Mouse (Mus musculus): ENCODE results near the gene Lamp2. TPM values are rescaled to one million over a fixed set of nuclear protein-coding genes. Genes with fewer than 3 reads are reported as not detected.
A peak's percentile ranks its signal among the peaks of the same experiment; 100 is the strongest.

The Lamp2 gene
- polyA plus RNA-seq, 1 experiment from 2014 or later: 83.0 TPM

GRCm38 (mm10) chrX:38463160-38463559 is 6.9 kb upstream of the Lamp2 start:
- Histone ChIP-seq H3K9me3 (ENCODE audit: control insufficient read depth, low read length) (no peaks in the 10 kb centered on the region), H3K4me2 (ENCODE audit: low read depth, low read length, severe bottlenecking) (no peak overlapping the region), H3K4me3 (ENCODE audit: low read depth, low read length) (no peak overlapping the region), H3K27ac (ENCODE audit: low read depth, low read length) (no peak overlapping the region), H3K9ac (ENCODE audit: low read length) (no peak overlapping the region), H3K27me3 (ENCODE audit: control insufficient read depth, insufficient read depth, low read length) (no peaks in the 10 kb centered on the region), H3K4me1 (replicated peaks; ENCODE audit: control insufficient read depth, insufficient read depth, low read length) (no peaks in the 10 kb centered on the region), H3K36me3 (ENCODE audit: control insufficient read depth, insufficient read depth, low read length) (no peaks in the 10 kb centered on the region)
- no peak for ATAC-seq (replicated peaks; ENCODE audit: low FRiP score)
- WGBS: 88% methylated on average over 2 of the region's 2 CpGs
- no peak for DNase-seq (ENCODE audit: low spot score)

DNA sequence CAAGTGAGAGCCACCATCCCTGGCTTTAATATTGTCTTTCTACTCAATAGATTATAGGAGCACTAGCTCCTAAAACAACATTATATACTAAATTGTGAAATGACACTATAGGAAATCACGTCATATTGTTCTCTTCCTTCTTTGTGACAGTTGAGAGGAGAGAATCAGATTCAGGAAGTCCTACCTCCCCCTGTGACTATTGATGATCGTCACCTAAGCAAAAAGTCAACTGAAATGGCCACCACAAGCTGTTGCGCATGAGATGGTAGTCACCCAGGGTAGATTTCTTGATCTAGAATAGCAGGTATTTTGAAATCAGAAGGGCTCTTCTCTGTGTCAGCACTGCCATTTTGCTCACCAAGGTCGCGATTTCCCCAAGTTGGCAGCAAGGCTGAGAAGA is 5.8 kb upstream of the Lamp2 start:
- ATAC-seq (replicated peaks; ENCODE audit: low FRiP score) (no peak), DNase-seq (ENCODE audit: low spot score) (no peak)
- no peaks in the 10 kb centered on the region for H3K27me3 ChIP-seq (ENCODE audit: control insufficient read depth, insufficient read depth, low read length)
- no peak overlapping the region for H3K4me2 ChIP-seq (ENCODE audit: low read depth, low read length, severe bottlenecking)
- no peak overlapping the region for H3K9ac ChIP-seq (ENCODE audit: low read length)
- no peaks in the 10 kb centered on the region for H3K36me3 ChIP-seq (ENCODE audit: control insufficient read depth, insufficient read depth, low read length)
- H3K27ac ChIP-seq (ENCODE audit: low read depth, low read length): no peak overlapping the region
- H3K4me3 ChIP-seq (ENCODE audit: low read depth, low read length): no peak overlapping the region
- no peaks in the 10 kb centered on the region for H3K9me3 ChIP-seq (ENCODE audit: control insufficient read depth, low read length)
- H3K4me1 ChIP-seq (replicated peaks; ENCODE audit: control insufficient read depth, insufficient read depth, low read length): no peaks in the 10 kb centered on the region
- 95% methylated on average over 5 of the region's 5 CpGs for WGBS

- H3K9me3 ChIP-seq (ENCODE audit: control insufficient read depth, low read length): no peaks in the 10 kb centered on the region
- H3K36me3 ChIP-seq (ENCODE audit: control insufficient read depth, insufficient read depth, low read length): no peaks in the 10 kb centered on the region
- H3K4me2 ChIP-seq (ENCODE audit: low read depth, low read length, severe bottlenecking): no peak overlapping the region
- no peaks in the 10 kb centered on the region for H3K4me1 ChIP-seq (replicated peaks; ENCODE audit: control insufficient read depth, insufficient read depth, low read length)
- no peak for ATAC-seq (replicated peaks; ENCODE audit: low FRiP score)
- DNase-seq (ENCODE audit: low spot score): no peak
- H3K9ac ChIP-seq (ENCODE audit: low read length): no peak overlapping the region
- no peaks in the 10 kb centered on the region for H3K27me3 ChIP-seq (ENCODE audit: control insufficient read depth, insufficient read depth, low read length)
- H3K27ac ChIP-seq (ENCODE audit: low read depth, low read length): no peak overlapping the region
- 76% methylated on average over 3 of the region's 3 CpGs for WGBS
- no peak overlapping the region for H3K4me3 ChIP-seq (ENCODE audit: low read depth, low read length)
Observed at GRCm38 (mm10) chrX:38460887-38461286, 4.6 kb upstream of the Lamp2 start.

DNA sequence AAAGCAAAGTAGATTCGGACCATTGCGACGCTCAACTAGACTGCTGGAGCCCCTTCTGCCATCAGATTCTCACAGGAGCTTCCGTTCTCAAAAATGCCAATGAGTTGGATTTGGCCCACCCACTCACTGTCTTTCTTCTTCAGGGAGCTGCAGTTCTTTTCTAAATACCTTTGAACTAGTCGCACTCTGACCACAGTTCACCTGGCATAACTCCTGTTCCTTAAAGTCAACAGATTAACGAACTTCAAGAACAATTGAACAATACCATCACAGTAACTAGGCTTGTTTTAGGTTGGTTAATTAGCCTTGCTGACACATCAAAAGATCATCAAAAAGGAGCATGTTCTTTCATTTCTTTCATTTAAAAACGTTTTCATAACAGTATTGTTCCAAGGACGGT is 2.8 kb upstream of the Lamp2 start:
- no peak for ATAC-seq (replicated peaks; ENCODE audit: low FRiP score)
- DNase-seq (ENCODE audit: low spot score): no peak
- H3K4me3 ChIP-seq (ENCODE audit: low read depth, low read length): no peak overlapping the region
- no peaks in the 10 kb centered on the region for H3K36me3 ChIP-seq (ENCODE audit: control insufficient read depth, insufficient read depth, low read length)
- H3K27me3 ChIP-seq (ENCODE audit: control insufficient read depth, insufficient read depth, low read length): no peaks in the 10 kb centered on the region
- no peaks in the 10 kb centered on the region for H3K4me1 ChIP-seq (replicated peaks; ENCODE audit: control insufficient read depth, insufficient read depth, low read length)
- no peaks in the 10 kb centered on the region for H3K9me3 ChIP-seq (ENCODE audit: control insufficient read depth, low read length)
- WGBS: 81% methylated on average over 8 of the region's 8 CpGs
- no peak overlapping the region for H3K4me2 ChIP-seq (ENCODE audit: low read depth, low read length, severe bottlenecking)
- no peak overlapping the region for H3K9ac ChIP-seq (ENCODE audit: low read length)
- H3K27ac ChIP-seq (ENCODE audit: low read depth, low read length): no peak overlapping the region

- H3K27ac ChIP-seq (ENCODE audit: low read depth, low read length): no peak overlapping the region
- no peaks in the 10 kb centered on the region for H3K27me3 ChIP-seq (ENCODE audit: control insufficient read depth, insufficient read depth, low read length)
- H3K4me2 ChIP-seq (ENCODE audit: low read depth, low read length, severe bottlenecking): no peak overlapping the region
- no peaks in the 10 kb centered on the region for H3K36me3 ChIP-seq (ENCODE audit: control insufficient read depth, insufficient read depth, low read length)
- 35% methylated on average over 3 of the region's 3 CpGs for WGBS
- DNase-seq (ENCODE audit: low spot score): no peak
- H3K4me1 ChIP-seq (replicated peaks; ENCODE audit: control insufficient read depth, insufficient read depth, low read length): no peaks in the 10 kb centered on the region
- H3K4me3 ChIP-seq (ENCODE audit: low read depth, low read length): no peak overlapping the region
- H3K9ac ChIP-seq (ENCODE audit: low read length): no peak overlapping the region
- H3K9me3 ChIP-seq (ENCODE audit: control insufficient read depth, low read length): no peaks in the 10 kb centered on the region
- ATAC-seq (replicated peaks; ENCODE audit: low FRiP score): peak; percentile 29
Observed at GRCm38 (mm10) chrX:38456635-38457006, 367 bp upstream of the Lamp2 start.

GRCm38 (mm10) chrX:38455474-38455873 is 780 bp downstream of the Lamp2 start:
- H3K27ac ChIP-seq (ENCODE audit: low read depth, low read length): no peak overlapping the region
- H3K27me3 ChIP-seq (ENCODE audit: control insufficient read depth, insufficient read depth, low read length): no peaks in the 10 kb centered on the region
- ATAC-seq (replicated peaks; ENCODE audit: low FRiP score): 0 out of 2 replicates have a peak, but pooled peaks have one; percentile 7
- peak overlapping the region; percentile 67 for H3K9ac ChIP-seq (ENCODE audit: low read length)
- H3K4me2 ChIP-seq (ENCODE audit: low read depth, low read length, severe bottlenecking): peak overlapping the region; percentile 54
- no peaks in the 10 kb centered on the region for H3K4me1 ChIP-seq (replicated peaks; ENCODE audit: control insufficient read depth, insufficient read depth, low read length)
- H3K36me3 ChIP-seq (ENCODE audit: control insufficient read depth, insufficient read depth, low read length): no peaks in the 10 kb centered on the region
- H3K9me3 ChIP-seq (ENCODE audit: control insufficient read depth, low read length): no peaks in the 10 kb centered on the region
- H3K4me3 ChIP-seq (ENCODE audit: low read depth, low read length): peak overlapping the region; percentile 57
- 17% methylated on average over 7 of the region's 7 CpGs for WGBS
- DNase-seq (ENCODE audit: low spot score): no peak

GRCm38 (mm10) chrX:38454900-38455299 is 1.4 kb downstream of the Lamp2 start:
- Histone ChIP-seq H3K9me3 (ENCODE audit: control insufficient read depth, low read length) (no peaks in the 10 kb centered on the region), H3K36me3 (ENCODE audit: control insufficient read depth, insufficient read depth, low read length) (no peaks in the 10 kb centered on the region), H3K4me1 (replicated peaks; ENCODE audit: control insufficient read depth, insufficient read depth, low read length) (no peaks in the 10 kb centered on the region), H3K4me2 (ENCODE audit: low read depth, low read length, severe bottlenecking) (peak overlapping the region; percentile 54; the same call in 1 of the 2 replicates), H3K9ac (ENCODE audit: low read length) (no peak overlapping the region; the same call in 1 of the 2 replicates), H3K4me3 (ENCODE audit: low read depth, low read length) (peak overlapping the region; percentile 57; the same call in 1 of the 2 replicates), H3K27me3 (ENCODE audit: control insufficient read depth, insufficient read depth, low read length) (no peaks in the 10 kb centered on the region), H3K27ac (ENCODE audit: low read depth, low read length) (no peak overlapping the region)
- ATAC-seq (replicated peaks; ENCODE audit: low FRiP score): no peak
- WGBS: 47% methylated on average over 2 of the region's 2 CpGs
- DNase-seq (ENCODE audit: low spot score): no peak

DNA sequence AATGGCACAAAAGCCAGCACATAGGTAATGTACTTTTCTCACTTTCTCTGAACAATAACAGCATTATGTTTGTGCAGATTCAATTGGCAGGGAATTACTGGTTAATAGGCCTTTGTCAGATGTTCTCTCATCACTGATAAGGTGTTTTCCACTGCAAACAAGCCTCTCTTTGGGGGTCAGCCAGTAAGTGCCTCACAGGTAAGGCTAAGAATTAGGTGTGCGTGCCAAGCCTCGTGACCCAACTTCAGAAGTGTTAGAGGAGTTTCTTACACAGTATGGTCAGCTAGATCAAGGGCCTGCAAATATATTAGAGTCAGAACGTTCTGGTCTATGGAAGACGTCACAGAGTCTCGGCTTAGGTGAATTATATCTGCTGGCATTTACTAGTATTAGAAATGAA is 2.3 kb downstream of the Lamp2 start:
- Histone ChIP-seq H3K4me2 (ENCODE audit: low read depth, low read length, severe bottlenecking) (no peak overlapping the region), H3K4me1 (replicated peaks; ENCODE audit: control insufficient read depth, insufficient read depth, low read length) (no peaks in the 10 kb centered on the region), H3K36me3 (ENCODE audit: control insufficient read depth, insufficient read depth, low read length) (no peaks in the 10 kb centered on the region), H3K9ac (ENCODE audit: low read length) (no peak overlapping the region), H3K9me3 (ENCODE audit: control insufficient read depth, low read length) (no peaks in the 10 kb centered on the region), H3K4me3 (ENCODE audit: low read depth, low read length) (no peak overlapping the region), H3K27ac (ENCODE audit: low read depth, low read length) (no peak overlapping the region), H3K27me3 (ENCODE audit: control insufficient read depth, insufficient read depth, low read length) (no peaks in the 10 kb centered on the region)
- 87% methylated on average over 5 of the region's 5 CpGs for WGBS
- ATAC-seq (replicated peaks; ENCODE audit: low FRiP score) (no peak), DNase-seq (ENCODE audit: low spot score) (no peak)

GRCm38 (mm10) chrX:38450476-38450875 is 5.8 kb downstream of the Lamp2 start:
- WGBS: 89% methylated on average over 6 of the region's 6 CpGs
- H3K27me3 ChIP-seq (ENCODE audit: control insufficient read depth, insufficient read depth, low read length): no peaks in the 10 kb centered on the region

More at GRCm38 (mm10) chrX:38450476-38450875, 5.8 kb downstream of the Lamp2 start:
- no peaks in the 10 kb centered on the region for H3K36me3 ChIP-seq (ENCODE audit: control insufficient read depth, insufficient read depth, low read length)
- H3K4me3 ChIP-seq (ENCODE audit: low read depth, low read length): no peak overlapping the region
- ATAC-seq (replicated peaks; ENCODE audit: low FRiP score) (no peak), DNase-seq (ENCODE audit: low spot score) (no peak)
- no peak overlapping the region for H3K9ac ChIP-seq (ENCODE audit: low read length)
- no peaks in the 10 kb centered on the region for H3K9me3 ChIP-seq (ENCODE audit: control insufficient read depth, low read length)
- H3K4me1 ChIP-seq (replicated peaks; ENCODE audit: control insufficient read depth, insufficient read depth, low read length): no peaks in the 10 kb centered on the region
- H3K4me2 ChIP-seq (ENCODE audit: low read depth, low read length, severe bottlenecking): no peak overlapping the region
- H3K27ac ChIP-seq (ENCODE audit: low read depth, low read length): no peak overlapping the region

Data from forebrain, embryonic 11.5 days (tissue).